Mouse (Mus musculus): ENCODE measurements around the gene Polr1e. TPM values are rescaled to one million over a fixed set of nuclear protein-coding genes. Genes with fewer than 3 reads are reported as not detected.
"Not testable (repeated sequence)": the region's sequence is repeated elsewhere in the genome, so short reads cannot be mapped to it uniquely, and the experiment has no call there.

Gene Polr1e
- polyA plus RNA-seq, 1 experiment from 2014 or later, result 35.9 TPM

DNA sequence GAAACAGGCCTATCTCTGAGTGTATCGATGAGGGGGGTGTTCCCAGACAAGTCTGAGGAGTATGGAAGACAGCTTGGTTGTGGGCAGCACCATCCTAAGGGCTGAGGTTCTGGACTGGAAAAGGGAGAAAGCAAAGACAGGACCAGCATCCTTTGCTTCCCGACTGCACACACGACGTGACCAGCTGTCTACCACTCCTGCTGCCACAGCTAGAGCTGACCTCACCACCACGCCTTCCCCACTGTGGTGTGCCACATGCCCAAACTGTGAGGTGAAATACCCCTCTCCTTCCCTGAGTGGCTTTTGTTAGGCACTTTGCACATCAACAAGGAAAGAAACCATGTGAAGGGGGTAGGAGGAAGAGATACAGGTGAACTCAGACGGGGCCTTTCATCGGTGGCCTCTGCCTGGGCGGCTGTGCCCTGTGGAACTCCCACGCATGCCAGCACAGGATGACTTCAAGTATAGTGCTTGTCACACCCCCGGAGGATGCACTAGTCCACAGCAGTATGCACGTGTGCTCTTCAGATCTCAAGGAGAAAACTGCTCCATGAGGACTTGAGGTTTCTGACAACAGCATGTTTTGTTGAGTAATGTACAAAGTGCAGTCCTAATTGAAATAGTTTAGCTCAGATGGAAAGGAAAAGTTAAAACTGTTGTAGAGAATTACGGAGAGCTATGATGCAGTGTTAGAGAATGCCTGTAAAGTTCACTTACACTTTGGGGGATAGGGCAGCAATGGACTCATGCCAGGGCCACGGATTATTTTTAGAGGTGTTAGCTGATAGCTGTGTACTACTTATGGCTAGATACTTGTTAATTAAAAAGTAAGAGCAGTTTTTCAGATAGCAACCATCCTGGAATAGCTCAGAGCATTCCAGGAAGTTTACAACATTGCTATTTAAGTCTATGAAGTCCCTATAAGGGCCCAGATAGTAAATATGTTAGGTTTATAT is 19.4 kb downstream of the Polr1e start:
- no peaks in the 10 kb centered on the region for H3K9me3 ChIP-seq
- no peak for ATAC-seq

DNA sequence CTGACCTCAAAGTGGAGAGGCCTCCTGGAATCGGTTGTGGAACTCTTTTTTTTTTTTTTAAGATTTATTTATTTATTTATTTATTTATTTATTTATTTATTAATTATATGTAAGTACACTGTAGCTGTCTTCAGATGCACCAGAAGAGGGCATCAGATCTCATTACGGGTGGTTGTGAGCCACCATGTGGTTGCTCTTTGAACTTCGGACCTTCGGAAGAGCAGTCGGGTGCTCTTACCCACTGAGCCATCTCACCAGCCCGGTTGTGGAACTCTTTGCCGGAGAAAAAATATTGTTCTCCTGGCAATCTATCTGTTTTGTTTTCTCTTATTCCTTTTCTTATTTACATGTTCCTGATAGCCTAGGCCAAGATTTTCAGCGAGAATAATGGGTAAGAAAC is 20.5 kb downstream of the Polr1e start:
- 68% methylated on average over 8 of the region's 8 CpGs for WGBS
- not testable (repeated sequence) for ATAC-seq; H3K4me2 ChIP-seq (replicated peaks); H3K36me3 ChIP-seq; H3K9me3 ChIP-seq; H3K4me3 ChIP-seq (replicated peaks); H3K9ac ChIP-seq; H3K27ac ChIP-seq; H3K4me1 ChIP-seq (replicated peaks); H3K27me3 ChIP-seq (replicated peaks)

More for the DNA sequence above, 19.4 kb downstream of the Polr1e start:
- H3K4me3 ChIP-seq (replicated peaks), result no peak overlapping the region
- H3K36me3 ChIP-seq, result peaks cover 4% of the 10 kb centered on the region; the same call in 1 of the 2 replicates
- H3K27ac ChIP-seq, result no peak overlapping the region
- 88% methylated on average over 13 of the region's 13 CpGs for WGBS
- peaks cover 5% of the 10 kb centered on the region; the same call in 1 of the 2 replicates for H3K4me1 ChIP-seq (replicated peaks)
- H3K9ac ChIP-seq, result no peak overlapping the region
- no peaks in the 10 kb centered on the region for H3K27me3 ChIP-seq (replicated peaks)
- H3K4me2 ChIP-seq (replicated peaks), result no peak overlapping the region

DNA sequence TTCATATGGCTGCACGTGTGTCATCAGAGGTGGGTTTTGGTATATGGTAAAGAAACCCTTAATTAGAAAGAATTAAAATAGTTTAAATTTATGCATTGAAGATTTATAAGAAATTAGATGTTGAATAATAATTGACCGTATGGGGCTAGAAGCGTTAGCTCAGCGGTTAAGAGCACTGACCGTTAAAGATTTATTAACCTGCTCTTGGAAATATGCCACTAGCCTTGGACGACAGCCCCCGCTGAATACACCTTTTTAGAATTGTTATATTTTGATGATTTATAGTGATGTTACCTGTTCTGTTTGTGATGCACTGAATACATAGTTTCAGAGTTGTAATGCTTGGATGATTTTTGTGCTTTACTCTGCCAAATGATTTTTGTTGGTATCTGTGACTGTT is 21.2 kb downstream of the Polr1e start:
- not testable (repeated sequence) for H3K9ac ChIP-seq; H3K27me3 ChIP-seq (replicated peaks); H3K9me3 ChIP-seq; H3K36me3 ChIP-seq; H3K27ac ChIP-seq; H3K4me3 ChIP-seq (replicated peaks); H3K4me2 ChIP-seq (replicated peaks); ATAC-seq; H3K4me1 ChIP-seq (replicated peaks)
- WGBS, result 92% methylated on average over 7 of the region's 7 CpGs

DNA sequence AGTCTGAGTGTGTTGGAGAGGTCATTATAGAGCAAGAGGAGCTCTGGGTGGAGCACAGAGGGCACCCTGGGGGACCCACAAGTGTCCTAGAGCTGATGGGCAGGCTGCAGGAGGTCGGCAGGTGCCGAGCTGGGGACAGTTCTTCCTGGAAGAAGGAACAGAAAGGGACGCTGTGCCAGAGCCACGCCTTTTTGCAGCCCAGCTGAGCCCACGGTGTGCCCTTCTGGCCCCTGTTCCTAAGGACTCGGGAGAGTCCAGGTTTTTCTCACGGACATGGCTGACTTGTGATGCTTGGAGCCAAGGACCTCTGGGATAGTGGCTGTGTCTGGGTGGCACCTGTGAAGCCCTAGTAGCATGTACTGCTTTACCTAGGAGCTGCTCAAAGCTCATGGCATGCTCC is 22.4 kb downstream of the Polr1e start:
- Histone ChIP-seq H3K9me3 (no peaks in the 10 kb centered on the region), H3K4me2 (replicated peaks) (no peak overlapping the region), H3K27me3 (replicated peaks) (no peaks in the 10 kb centered on the region), H3K9ac (no peak overlapping the region), H3K36me3 (peaks cover 4% of the 10 kb centered on the region; the same call in 1 of the 2 replicates), H3K4me3 (replicated peaks) (no peak overlapping the region), H3K4me1 (replicated peaks) (no peaks in the 10 kb centered on the region), H3K27ac (no peak overlapping the region)
- no peak for ATAC-seq
- WGBS, result 83% methylated on average over 7 of the region's 7 CpGs

DNA sequence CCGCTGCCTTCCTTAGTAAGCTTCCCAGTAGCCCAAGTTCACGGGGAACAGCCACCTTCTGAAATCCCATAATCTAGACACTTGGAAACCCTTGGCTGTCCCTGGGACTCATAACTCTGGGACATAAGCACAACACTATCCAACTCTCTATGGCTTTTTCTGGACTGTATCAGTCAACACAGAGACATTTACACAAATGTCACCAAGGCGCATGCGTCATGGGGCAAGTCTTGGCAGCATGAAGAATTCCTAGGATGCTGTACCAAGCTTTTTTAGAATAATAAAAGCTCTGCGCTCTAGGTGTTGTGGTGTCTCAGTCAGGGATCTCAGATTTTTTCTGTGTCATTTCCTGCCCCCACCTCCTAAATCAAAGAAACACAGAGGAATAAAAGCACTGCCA is 28.3 kb downstream of the Polr1e start:
- no peak overlapping the region for H3K27ac ChIP-seq
- H3K36me3 ChIP-seq, result no peaks in the 10 kb centered on the region
- H3K27me3 ChIP-seq (replicated peaks), result no peaks in the 10 kb centered on the region
- H3K4me3 ChIP-seq (replicated peaks), result no peak overlapping the region
- H3K4me2 ChIP-seq (replicated peaks), result no peak overlapping the region
- WGBS, result 95% methylated on average over 5 of the region's 5 CpGs
- H3K4me1 ChIP-seq (replicated peaks), result no peaks in the 10 kb centered on the region
- no peaks in the 10 kb centered on the region for H3K9me3 ChIP-seq
- H3K9ac ChIP-seq, result no peak overlapping the region
- ATAC-seq, result no peak

DNA sequence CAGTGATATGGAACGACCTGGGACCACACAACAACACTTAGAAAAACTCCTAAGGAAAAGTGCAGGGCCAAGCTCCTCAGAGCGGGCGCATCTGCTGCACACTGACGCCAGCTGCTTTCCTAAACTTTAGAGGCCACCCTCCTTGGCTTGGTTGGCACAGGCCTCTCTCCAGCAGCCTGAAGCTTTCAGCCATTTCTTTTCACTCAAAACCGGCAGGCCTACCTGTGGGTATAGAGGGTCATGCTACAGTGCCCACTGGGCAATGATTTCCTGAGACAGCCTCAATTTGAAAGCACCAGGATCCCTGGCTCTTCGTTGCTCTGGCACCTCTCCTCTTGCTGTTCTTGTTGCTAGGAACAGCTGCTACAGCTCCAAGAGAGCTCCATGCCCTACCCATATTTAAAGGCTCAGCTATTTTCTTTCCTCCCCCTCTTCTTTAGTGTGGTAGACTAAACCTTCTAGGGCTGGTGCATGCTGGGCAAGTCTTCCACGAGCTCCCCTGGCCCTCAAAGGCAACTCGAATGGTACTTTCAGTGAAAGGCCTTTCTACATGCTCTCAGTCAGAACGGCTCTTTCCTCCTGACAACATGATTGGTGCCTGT is 29.0 kb downstream of the Polr1e start:
- 83% methylated on average over 9 of the region's 9 CpGs for WGBS

DNA sequence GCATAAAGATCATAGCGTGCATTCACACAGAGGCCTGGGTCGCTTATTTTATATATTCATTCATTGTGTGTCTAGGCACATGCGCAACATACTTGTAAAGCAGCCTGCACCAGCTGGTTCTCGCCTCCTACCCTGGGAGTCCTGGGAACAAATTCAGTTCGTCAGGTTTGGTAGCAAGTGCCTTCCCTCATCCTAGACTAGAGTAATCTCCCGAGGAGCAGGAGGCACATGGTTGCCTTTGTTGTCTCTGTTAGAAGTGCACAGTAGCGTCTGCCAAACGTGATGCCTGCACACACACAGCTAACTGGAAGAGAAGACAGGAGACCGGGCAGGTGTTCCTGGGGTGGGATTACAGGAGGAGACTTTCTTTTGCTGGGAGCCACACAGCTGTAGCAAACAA is 29.6 kb downstream of the Polr1e start:
- WGBS, result 87% methylated on average over 9 of the region's 9 CpGs

More for the DNA sequence above, 29.0 kb downstream of the Polr1e start:
- Histone ChIP-seq H3K27me3 (replicated peaks) (no peaks in the 10 kb centered on the region), H3K27ac (no peak overlapping the region), H3K36me3 (no peaks in the 10 kb centered on the region), H3K9ac (no peak overlapping the region), H3K9me3 (no peaks in the 10 kb centered on the region), H3K4me2 (replicated peaks) (no peak overlapping the region), H3K4me1 (replicated peaks) (no peaks in the 10 kb centered on the region), H3K4me3 (replicated peaks) (no peak overlapping the region)
- no peak for ATAC-seq

DNA sequence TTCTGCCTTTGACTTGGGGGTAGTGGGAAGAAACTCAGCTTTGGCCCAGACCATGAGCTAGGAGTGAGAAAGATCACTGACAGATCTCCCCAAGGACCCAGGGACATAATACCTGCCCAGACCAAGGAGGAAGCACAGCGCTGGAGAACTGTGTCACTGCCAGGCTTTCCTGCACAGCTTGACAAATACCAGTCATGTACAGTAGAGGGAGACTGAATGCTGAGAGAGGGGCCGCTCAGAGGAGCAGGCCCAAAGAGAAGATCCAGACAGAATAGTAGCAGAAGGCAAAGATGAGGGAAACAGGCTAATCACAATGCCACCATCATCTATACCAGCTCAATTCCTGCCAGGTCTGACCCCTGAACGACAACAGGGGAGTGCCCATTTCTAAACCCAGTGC is 36.5 kb downstream of the Polr1e start:
- no peak for ATAC-seq
- H3K27ac ChIP-seq, result no peak overlapping the region
- H3K9ac ChIP-seq, result no peak overlapping the region
- 47% methylated on average over 3 of the region's 3 CpGs for WGBS
- no peak overlapping the region for H3K4me2 ChIP-seq (replicated peaks)
- no peak overlapping the region for H3K4me3 ChIP-seq (replicated peaks)
- H3K27me3 ChIP-seq (replicated peaks), result no peaks in the 10 kb centered on the region
- H3K36me3 ChIP-seq, result 0 out of 2 replicates have a peak, but pooled peaks cover 2% of the 10 kb centered on the region
- H3K9me3 ChIP-seq, result no peaks in the 10 kb centered on the region
- H3K4me1 ChIP-seq (replicated peaks), result no peaks in the 10 kb centered on the region

More for the DNA sequence above, 29.6 kb downstream of the Polr1e start:
- Histone ChIP-seq H3K27ac (no peak overlapping the region), H3K4me2 (replicated peaks) (no peak overlapping the region), H3K9me3 (no peaks in the 10 kb centered on the region), H3K4me1 (replicated peaks) (no peaks in the 10 kb centered on the region), H3K36me3 (no peaks in the 10 kb centered on the region), H3K9ac (no peak overlapping the region), H3K27me3 (replicated peaks) (no peaks in the 10 kb centered on the region), H3K4me3 (replicated peaks) (no peak overlapping the region)
- no peak for ATAC-seq

DNA sequence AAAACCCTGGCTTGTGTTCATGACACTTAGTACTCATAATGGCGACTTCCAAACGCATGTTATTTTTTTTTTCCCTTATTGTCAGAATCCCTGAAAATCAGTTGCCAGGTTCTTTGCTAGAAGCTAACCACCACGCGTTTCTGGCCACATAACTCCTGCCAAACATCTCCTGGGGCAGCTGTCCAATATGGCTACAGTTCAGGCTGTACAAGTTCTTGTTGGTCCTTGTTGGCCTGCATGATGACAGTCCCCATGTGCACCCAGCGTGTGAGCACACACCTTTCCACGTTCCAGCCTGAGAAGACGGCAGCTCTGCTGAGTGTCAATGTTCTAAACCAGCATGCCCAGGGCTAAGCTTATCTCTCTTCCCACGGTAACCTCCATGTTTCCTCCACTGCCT is 37.1 kb downstream of the Polr1e start:
- Histone ChIP-seq H3K27ac (no peak overlapping the region), H3K4me3 (replicated peaks) (no peak overlapping the region), H3K36me3 (0 out of 2 replicates have a peak, but pooled peaks cover 2% of the 10 kb centered on the region), H3K9ac (no peak overlapping the region), H3K9me3 (no peaks in the 10 kb centered on the region), H3K4me1 (replicated peaks) (no peaks in the 10 kb centered on the region), H3K4me2 (replicated peaks) (no peak overlapping the region), H3K27me3 (replicated peaks) (no peaks in the 10 kb centered on the region)
- 83% methylated on average over 8 of the region's 8 CpGs for WGBS
- ATAC-seq, result no peak

DNA sequence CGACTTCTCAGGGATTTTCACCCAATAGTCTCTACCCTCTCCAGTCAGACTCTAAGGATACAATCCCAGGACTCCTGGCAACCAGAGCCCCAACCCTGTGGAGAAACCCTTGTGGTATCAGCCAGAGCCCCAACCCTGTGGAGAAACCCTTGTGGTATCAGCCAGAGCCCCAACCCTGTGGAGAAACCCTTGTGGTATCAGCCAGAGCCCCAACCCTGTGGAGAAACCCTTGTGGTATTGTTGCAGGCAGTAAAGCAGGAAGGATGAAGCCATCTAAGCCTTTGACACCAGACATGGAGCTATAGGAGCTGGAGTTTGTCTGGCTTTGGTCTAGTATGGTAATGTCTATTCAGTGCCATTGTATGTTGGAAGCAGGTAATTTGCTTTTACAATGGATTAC is 45.5 kb downstream of the Polr1e start:
- not testable (repeated sequence) for H3K27ac ChIP-seq; H3K4me2 ChIP-seq (replicated peaks)
- 91% methylated on average over 1 of the region's 1 CpGs for WGBS

DNA sequence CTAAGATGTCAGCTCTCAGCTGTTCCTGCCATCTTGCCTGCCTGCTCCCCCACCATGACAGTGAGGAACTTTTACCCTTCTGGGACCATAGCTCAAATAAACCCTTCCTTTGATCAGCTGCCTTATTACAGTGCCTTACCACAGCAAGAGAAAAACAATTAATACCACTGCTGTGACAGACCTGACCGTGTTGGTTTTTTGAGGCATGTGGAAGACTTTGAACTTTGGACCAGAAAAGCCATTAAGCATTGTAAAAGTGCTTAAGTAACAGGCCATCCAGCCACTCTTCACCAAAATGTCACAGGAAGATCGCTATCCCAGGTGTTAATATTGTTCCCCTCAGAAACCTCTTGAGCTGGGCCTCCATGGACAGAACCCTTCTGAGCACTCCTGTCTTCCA is 46.2 kb downstream of the Polr1e start:
- Histone ChIP-seq H3K36me3 (0 out of 2 replicates have a peak, but pooled peaks cover 4% of the 10 kb centered on the region), H3K9me3 (no peaks in the 10 kb centered on the region), H3K4me1 (replicated peaks) (no peaks in the 10 kb centered on the region), H3K4me2 (replicated peaks) (no peak overlapping the region), H3K9ac (no peak overlapping the region), H3K27ac (no peak overlapping the region), H3K27me3 (replicated peaks) (no peaks in the 10 kb centered on the region), H3K4me3 (replicated peaks) (no peak overlapping the region)
- 65% methylated on average over 2 of the region's 2 CpGs for WGBS
- ATAC-seq, result peak; percentile 70

More for the DNA sequence above, 45.5 kb downstream of the Polr1e start:
- ATAC-seq; H3K36me3 ChIP-seq; H3K9ac ChIP-seq; H3K4me3 ChIP-seq (replicated peaks); H3K4me1 ChIP-seq (replicated peaks); H3K9me3 ChIP-seq; H3K27me3 ChIP-seq (replicated peaks): not testable (repeated sequence)

DNA sequence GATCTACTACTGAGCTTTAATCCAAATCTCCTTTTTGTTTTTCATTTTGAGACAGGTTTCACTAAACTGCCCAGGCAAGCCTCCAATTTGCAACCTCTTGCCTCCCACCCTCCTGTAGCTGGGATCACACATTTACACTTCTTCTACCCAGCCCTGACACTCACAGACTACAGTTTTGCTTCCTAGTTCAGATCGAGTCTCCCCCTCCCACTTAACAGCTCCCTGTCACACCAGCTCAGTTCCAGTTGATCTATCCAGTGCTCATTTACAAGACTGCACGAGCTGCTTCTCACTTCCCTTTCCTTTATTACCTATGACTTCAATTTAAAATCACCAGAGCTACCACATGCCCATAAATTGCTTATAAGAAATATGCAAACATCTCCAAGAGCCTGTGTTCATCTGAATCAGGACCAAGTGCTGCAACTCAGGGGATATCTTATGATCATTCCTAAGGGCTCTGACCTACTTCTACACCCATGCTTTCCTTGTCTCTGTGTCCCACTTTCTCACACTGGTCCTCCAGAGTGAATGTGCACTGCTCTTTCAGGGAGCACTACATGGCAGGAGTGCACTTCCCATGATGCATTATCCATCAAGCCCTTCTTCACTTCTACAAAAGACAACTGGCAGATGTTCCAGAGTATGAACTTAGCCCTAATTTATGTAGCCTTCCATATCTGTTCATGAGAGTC is 47.8 kb downstream of the Polr1e start:
- H3K9ac ChIP-seq, result no peak overlapping the region
- no peaks in the 10 kb centered on the region for H3K4me1 ChIP-seq (replicated peaks)
- no peak for ATAC-seq
- no peak overlapping the region for H3K4me2 ChIP-seq (replicated peaks)
- H3K27me3 ChIP-seq (replicated peaks), result no peaks in the 10 kb centered on the region
- no peak overlapping the region for H3K27ac ChIP-seq
- no peaks in the 10 kb centered on the region for H3K9me3 ChIP-seq
- 49% methylated on average over 2 of the region's 2 CpGs for WGBS
- H3K36me3 ChIP-seq, result 0 out of 2 replicates have a peak, but pooled peaks cover 4% of the 10 kb centered on the region
- H3K4me3 ChIP-seq (replicated peaks), result no peak overlapping the region

All from intestine, embryonic 15.5 days (tissue).